Mouse (Mus musculus) heart, adult 2 months (tissue): ENCODE data around the gene Efr3b. TPM values are rescaled to one million over a fixed set of nuclear protein-coding genes. Genes with fewer than 3 reads are reported as not detected.
A peak's percentile ranks its signal among the peaks of the same experiment; 100 is the strongest.

Source experiments
- DNase-seq, 2 experiments: peaks; one replicate each; pipeline ENCODE4 v3.0.0; 2021
- H3K27ac ChIP-seq: fragments of 200-600 bp; 2 replicates; pipeline ENCODE4 v1.8.1; 2022
- H3K27me3 ChIP-seq: fragments of 200-500 bp; 2 replicates; pipeline ENCODE4 v1.6.1; 2012; ENCODE audit warnings: mild to moderate bottlenecking, low read length, inconsistent platforms, mixed read lengths; ENCODE audit not compliant: control insufficient read depth, insufficient read depth
- H3K36me3 ChIP-seq: fragments of 200-500 bp; 2 replicates; pipeline ENCODE4 v1.6.1; 2012; ENCODE audit warnings: low read length, inconsistent platforms; ENCODE audit not compliant: control insufficient read depth, insufficient read depth
- H3K4me1 ChIP-seq: fragments of 200-500 bp; 2 replicates; pipeline ENCODE4 v1.6.1; 2011; ENCODE audit warnings: low read length; ENCODE audit not compliant: control insufficient read depth, insufficient read depth
- H3K4me3 ChIP-seq: fragments of 200-600 bp; 2 replicates; pipeline ENCODE4 v1.8.1; 2022
- H3K79me2 ChIP-seq: fragments of 200-500 bp; replicated peaks from 2 replicates; pipeline ENCODE4 v1.6.1; 2012; ENCODE audit warnings: mild to moderate bottlenecking, inconsistent platforms, low read length, moderate library complexity, mixed read lengths; ENCODE audit not compliant: control insufficient read depth, insufficient read depth
- H3K9ac ChIP-seq: fragments of 200-500 bp; 2 replicates; pipeline ENCODE4 v1.6.1; 2012; ENCODE audit warnings: low read depth, mild to moderate bottlenecking, control low read depth, inconsistent platforms, low read length, mixed read lengths
- CTCF ChIP-seq: fragments of 200-600 bp; IDR thresholded peaks from 2 replicates; pipeline ENCODE4 v1.8.1; 2022; ENCODE audit warnings: antibody characterized with exemption, mild to moderate bottlenecking, moderate library complexity
- EP300 ChIP-seq: fragments of 200-500 bp; IDR thresholded peaks from 2 replicates; pipeline ENCODE4 v1.6.1; 2011; ENCODE audit warnings: low read depth, low read length, control low read depth; ENCODE audit not compliant: insufficient read depth
- POLR2A ChIP-seq: fragments of 200-500 bp; IDR thresholded peaks from 2 replicates; pipeline ENCODE4 v1.6.1; 2011; ENCODE audit warnings: mild to moderate bottlenecking, low read depth, low read length, control low read depth; ENCODE audit not compliant: insufficient read depth
- WGBS: fragments of 180-500 bp; shearing (Covaris S2); methylation state at CpG from one replicate; pipeline ENCODE4 v1.1.7; 2018; 5-methylcytosine and 5-hydroxymethylcytosine counted together
- intact Hi-C: fragments of 180-260 bp; cut with DNase I; formaldehyde crosslinking; loops from one replicate; pipeline ENCODE4 v1.15.1; 2025
- polyA plus RNA-seq: library from polyadenylated mRNA; depleted of rRNA; stranded (reverse); fragments of >200 nt; gene quantifications from 2 replicates; pipeline ENCODE4 v1.2.3, GENCODE M21; 2012
- total RNA-seq, 2 experiments: library from RNA; stranded (reverse); gene quantifications; 2 replicates each; pipeline ENCODE4 v1.2.3; 2021

The Efr3b gene
- total and polyA plus RNA-seq, 3 experiments, result 5.3 to 9.9 (median 6.4) TPM

DNA sequence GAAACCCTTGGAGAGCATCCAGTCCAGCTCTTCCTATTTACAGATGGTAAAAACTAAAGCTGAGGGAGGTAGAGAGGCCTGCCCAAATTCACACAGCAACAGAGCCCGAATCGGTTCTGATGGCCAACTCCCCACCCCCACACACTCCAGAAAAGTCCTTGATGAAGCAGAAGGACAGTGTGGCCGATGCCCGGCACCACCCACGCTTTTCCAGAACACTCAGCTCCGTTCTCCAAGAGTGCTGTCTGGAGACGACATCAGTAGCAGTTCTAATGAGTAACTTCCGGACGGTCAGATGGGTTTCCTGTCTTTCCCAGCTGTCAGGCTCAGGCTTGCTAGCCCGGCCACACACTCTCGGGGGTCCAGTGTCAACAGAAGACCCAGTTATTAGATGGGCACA, 10.2 kb downstream of the Efr3b start:
- Histone ChIP-seq H3K27ac (peak overlapping the region; percentile 72), H3K79me2 (no peaks in the 10 kb centered on the region; the same call in none of the 2 replicates), H3K36me3 (peaks cover 10% of the 10 kb centered on the region), H3K4me3 (no peak overlapping the region), H3K27me3 (no peaks in the 10 kb centered on the region), H3K4me1 (peaks cover 8% of the 10 kb centered on the region), H3K9ac (0 out of 2 replicates have a peak overlapping the region, but pooled peaks have one; percentile 8)
- no peak for TF ChIP-seq CTCF
- TF ChIP-seq EP300, result peak; percentile 83
- no peak for TF ChIP-seq POLR2A
- DNase-seq, result peak in 1 of 2 experiments; percentile 55
- WGBS, result 36% methylated on average over 11 of the region's 11 CpGs
- intact Hi-C loops, result no loop called here

DNA sequence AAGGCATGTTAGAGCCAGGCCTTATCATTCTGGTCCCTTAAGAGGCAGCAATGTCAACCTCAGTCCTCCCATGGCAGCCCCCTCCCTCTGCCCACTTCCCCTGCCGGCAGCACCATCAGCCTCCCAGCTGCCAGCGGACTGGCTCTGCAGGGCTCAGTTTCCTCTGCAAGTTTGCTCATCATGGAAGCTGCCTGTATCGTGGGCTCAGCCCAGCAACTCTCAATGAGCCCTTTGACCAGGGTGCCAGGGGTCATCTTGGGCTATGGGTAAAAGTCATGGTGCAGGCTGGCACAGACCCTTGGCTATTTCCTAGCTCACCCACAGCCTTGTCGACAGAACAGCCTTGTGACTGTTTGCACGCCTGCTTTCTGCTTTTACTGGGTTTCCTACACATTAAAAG, 14.4 kb downstream of the Efr3b start:
- Histone ChIP-seq H3K4me3 (no peak overlapping the region), H3K27ac (peak overlapping the region; percentile 48), H3K9ac (no peak overlapping the region), H3K36me3 (peaks cover 12% of the 10 kb centered on the region), H3K27me3 (no peaks in the 10 kb centered on the region), H3K4me1 (peaks cover 20% of the 10 kb centered on the region), H3K79me2 (no peaks in the 10 kb centered on the region)
- WGBS, result 59% methylated on average over 5 of the region's 5 CpGs
- TF ChIP-seq CTCF (no peak), POLR2A (no peak), EP300 (no peak)
- no peak for DNase-seq
- intact Hi-C loops, result no loop called here

DNA sequence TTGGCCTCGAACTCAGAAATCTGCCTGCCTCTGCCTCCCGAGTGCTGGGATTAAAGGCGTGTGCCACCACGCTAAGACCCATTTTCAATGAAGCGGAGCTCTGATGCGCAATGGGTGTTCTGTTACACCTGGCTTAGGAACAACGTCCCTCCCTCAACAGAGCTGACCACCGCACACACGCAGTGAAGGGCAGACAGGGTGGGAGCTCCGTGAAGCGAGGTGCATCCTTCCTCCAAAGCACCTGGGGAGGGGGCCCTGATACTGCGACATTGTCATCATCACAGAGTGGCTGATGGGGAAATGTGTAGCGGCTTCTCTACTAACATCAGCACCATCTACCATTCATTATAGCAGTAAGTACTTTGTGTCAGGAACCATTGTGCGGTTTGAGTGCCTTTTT, 15.2 kb downstream of the Efr3b start:
- no peak for TF ChIP-seq EP300
- TF ChIP-seq POLR2A, result no peak
- TF ChIP-seq CTCF, result no peak
- peaks cover 19% of the 10 kb centered on the region for H3K4me1 ChIP-seq
- no peaks in the 10 kb centered on the region for H3K79me2 ChIP-seq
- DNase-seq, result no peak
- 92% methylated on average over 14 of the region's 14 CpGs for WGBS
- peaks cover 9% of the 10 kb centered on the region for H3K36me3 ChIP-seq
- no peak overlapping the region for H3K9ac ChIP-seq
- H3K27ac ChIP-seq, result peak overlapping the region; percentile 90
- intact Hi-C loops, result no loop called here
- no peak overlapping the region for H3K4me3 ChIP-seq
- H3K27me3 ChIP-seq, result no peaks in the 10 kb centered on the region

DNA sequence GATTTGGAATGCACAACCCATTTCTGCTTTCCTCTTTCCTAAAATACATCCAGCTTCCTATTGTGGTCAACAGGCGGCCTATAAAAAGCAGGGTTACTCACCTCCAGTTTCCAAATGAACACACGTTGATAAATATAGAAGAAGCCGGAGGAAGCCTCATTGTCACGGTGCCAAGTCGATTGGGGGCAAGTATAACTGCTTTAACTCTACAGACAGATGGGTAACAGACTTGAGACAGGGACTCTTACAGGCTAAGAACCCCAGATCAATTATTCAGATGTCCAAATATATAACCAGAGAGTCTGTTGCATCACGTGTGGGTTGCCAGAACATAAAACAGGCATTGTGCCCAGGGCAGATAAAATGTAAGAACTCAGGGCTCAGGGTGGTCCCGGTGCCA, 15.9 kb downstream of the Efr3b start:
- intact Hi-C loops, result no loop called here
- TF ChIP-seq EP300 (no peak), CTCF (peak; percentile 44), POLR2A (no peak)
- Histone ChIP-seq H3K4me1 (peaks cover 17% of the 10 kb centered on the region), H3K79me2 (no peaks in the 10 kb centered on the region), H3K27me3 (no peaks in the 10 kb centered on the region), H3K27ac (peak overlapping the region; percentile 90), H3K36me3 (peaks cover 7% of the 10 kb centered on the region), H3K4me3 (no peak overlapping the region), H3K9ac (peak overlapping the region; percentile 28; the same call in 1 of the 2 replicates)
- WGBS, result 4% methylated on average over 7 of the region's 7 CpGs
- DNase-seq, result peak; percentile 75 to 83

DNA sequence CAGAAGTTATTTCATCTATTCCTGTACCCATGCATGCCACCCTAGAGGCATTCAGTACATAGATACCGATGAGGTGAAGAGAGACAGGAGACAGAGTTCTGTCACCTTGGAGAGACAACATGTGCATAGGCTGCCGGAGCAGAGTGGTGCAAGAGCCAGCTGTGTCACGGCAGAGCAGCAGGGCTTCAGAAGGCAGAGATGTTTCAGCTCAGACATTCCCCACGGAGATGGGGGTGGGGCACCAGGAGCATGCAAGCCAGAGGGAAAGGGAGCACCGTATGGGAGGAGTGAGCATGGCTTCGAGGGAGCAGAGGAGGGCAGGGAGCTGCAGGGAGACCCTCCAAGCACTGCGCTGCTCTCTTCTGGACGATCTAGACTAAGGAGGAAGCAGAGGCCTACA, 18.2 kb downstream of the Efr3b start:
- H3K4me1 ChIP-seq, result peaks cover 23% of the 10 kb centered on the region
- no peak overlapping the region for H3K4me3 ChIP-seq
- H3K9ac ChIP-seq, result peak overlapping the region; percentile 48; the same call in 1 of the 2 replicates
- no peaks in the 10 kb centered on the region for H3K27me3 ChIP-seq
- TF ChIP-seq POLR2A, result no peak
- no peak for TF ChIP-seq CTCF
- no peak for TF ChIP-seq EP300
- peak; percentile 46 to 61 for DNase-seq
- H3K79me2 ChIP-seq, result no peaks in the 10 kb centered on the region
- 26% methylated on average over 8 of the region's 8 CpGs for WGBS
- H3K27ac ChIP-seq, result peak overlapping the region; percentile 49
- intact Hi-C loops, result loop anchor here (1.0 to 2.0 kb wide), 2 partner anchors 14 to 21 kb away; no protein-coding TSS in a partner anchor
- H3K36me3 ChIP-seq, result peaks cover 3% of the 10 kb centered on the region

DNA sequence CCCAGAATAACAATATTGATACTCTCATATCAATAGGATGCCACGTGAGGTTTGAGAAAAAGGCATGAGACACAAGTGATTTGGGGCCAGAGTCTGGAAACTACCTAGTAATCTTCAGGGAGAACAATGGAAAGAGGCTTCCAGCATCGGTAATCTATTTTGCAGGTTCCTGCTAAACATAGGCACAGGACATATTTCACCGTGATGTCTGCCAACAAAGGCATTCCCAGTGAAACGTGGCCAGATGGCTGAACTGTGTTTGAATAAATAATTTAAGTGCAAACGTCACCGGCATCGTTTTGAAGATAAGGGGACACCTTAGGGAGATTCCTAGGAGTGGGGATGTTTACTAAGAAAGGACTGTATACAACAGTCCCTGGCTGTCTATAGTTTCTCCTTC, 22.4 kb downstream of the Efr3b start:
- Histone ChIP-seq H3K4me3 (no peak overlapping the region), H3K9ac (no peak overlapping the region), H3K27ac (peak overlapping the region; percentile 79), H3K36me3 (no peaks in the 10 kb centered on the region), H3K4me1 (peaks cover 15% of the 10 kb centered on the region), H3K79me2 (no peaks in the 10 kb centered on the region), H3K27me3 (no peaks in the 10 kb centered on the region)
- intact Hi-C loops, result no loop called here
- peak in 1 of 2 experiments; percentile 57 for DNase-seq
- WGBS, result 13% methylated on average over 7 of the region's 7 CpGs
- no peak for TF ChIP-seq POLR2A
- TF ChIP-seq EP300, result no peak
- no peak for TF ChIP-seq CTCF
